In genomic region chr13:110392210-110392609, GRCm38 (mm10) we compare ENCODE assay signal across 10 mouse cellular contexts. TPM values are rescaled to one million over a fixed set of nuclear protein-coding genes. Genes with fewer than 3 reads are reported as not detected.
DNase-seq lines count a peak whose midpoint lies in the region; ATAC-seq and TF ChIP-seq lines count a peak whose summit lies in the region.
"Had no signal": no experiment of that assay in that cellular context is flagged by ENCODE, and none has a peak within 500 bp of the region (broad histone marks: within the 10 kb centered on the region; RNA-seq: fewer than 3 reads in every experiment).

No protein-coding gene starts in this region.

- TF ChIP-seq CTCF in kidney, adult 2 months (conservative IDR thresholded peaks at IDR 0.05; ENCODE audit: insufficient read depth, insufficient read length, low read depth, low read length), result peak; percentile 29; the same call in 1 of the 2 replicates

- no peak overlapping the region for H3K4me2 ChIP-seq in kidney, embryonic 14.5 days (replicated peaks; ENCODE audit: low read depth, low read length)
- H3K4me2 ChIP-seq: liver, embryonic 13.5 days had no signal

- no peak for ATAC-seq in kidney, embryonic 14.5 days (ENCODE audit: low FRiP score, low TSS enrichment)
- ATAC-seq in CD4-positive, CD25-positive, alpha-beta regulatory T cell, adult 4 months, result peak; percentile 30
- 0 out of 2 replicates have a peak, but pooled peaks have one; percentile 28 for ATAC-seq in monocyte, adult 5-6 weeks (replicated peaks; ENCODE audit: insufficient number of reproducible peaks, low FRiP score, low TSS enrichment, poor library complexity, severe bottlenecking)
- ATAC-seq in erythroid progenitor cell, adult 5-6 weeks (replicated peaks; ENCODE audit: low FRiP score, poor library complexity, severe bottlenecking), result no peak

- no peak for TF ChIP-seq POLR2A in kidney, adult 2 months (IDR thresholded peaks at IDR 0.05; ENCODE audit: low read depth, low read length)

- 15% methylated on average over 8 of the region's 8 CpGs for WGBS in kidney, adult 2 months
- 25% methylated on average over 8 of the region's 8 CpGs for WGBS in kidney, embryonic 14.5 days

- no peaks in the 10 kb centered on the region for H3K27me3 ChIP-seq in kidney, adult 2 months (replicated peaks; ENCODE audit: control insufficient read depth, insufficient read depth, low read length)
- H3K27me3 ChIP-seq in kidney, embryonic 14.5 days (ENCODE audit: control insufficient read depth, insufficient read depth, low read length), result no peaks in the 10 kb centered on the region

- no peak overlapping the region for H3K9ac ChIP-seq in kidney, embryonic 14.5 days (ENCODE audit: low read depth, low read length)
- H3K9ac ChIP-seq: liver, embryonic 13.5 days had no signal

- H3K4me1 ChIP-seq in kidney, adult 2 months (ENCODE audit: control insufficient read depth, insufficient read depth, low read length), result no peaks in the 10 kb centered on the region
- no peaks in the 10 kb centered on the region for H3K4me1 ChIP-seq in kidney, embryonic 14.5 days (ENCODE audit: control insufficient read depth, insufficient read depth, low read length)

- no peak overlapping the region for H3K27ac ChIP-seq in kidney, adult 2 months (ENCODE audit: insufficient read depth, low read depth, low read length)
- H3K27ac ChIP-seq in kidney, embryonic 14.5 days (ENCODE audit: low read depth, low read length), result no peak overlapping the region
- H3K27ac ChIP-seq: liver, embryonic 13.5 days had no signal

- no peak overlapping the region for H3K4me3 ChIP-seq in kidney, adult 2 months (ENCODE audit: insufficient read depth, low read depth, low read length)
- no peak overlapping the region for H3K4me3 ChIP-seq in kidney, embryonic 14.5 days (ENCODE audit: low read length)
- H3K4me3 ChIP-seq: liver, embryonic 13.5 days had no signal

- no peaks in the 10 kb centered on the region for H3K36me3 ChIP-seq in kidney, adult 2 months (ENCODE audit: control insufficient read depth, insufficient read depth, low read length)
- no peaks in the 10 kb centered on the region for H3K36me3 ChIP-seq in kidney, embryonic 14.5 days (ENCODE audit: control insufficient read depth, insufficient read depth, low read length)
- H3K36me3 ChIP-seq: liver, embryonic 13.5 days had no signal

- peaks cover 3% of the 10 kb centered on the region; the same call in 1 of the 2 replicates for H3K9me3 ChIP-seq in kidney, embryonic 14.5 days (ENCODE audit: control insufficient read depth, low read length)
- H3K9me3 ChIP-seq: liver, embryonic 13.5 days had no signal

- peak; percentile 78 for DNase-seq in kidney, adult 2 months
- peak; percentile 42 for DNase-seq in T-cell, adult 2 months (ENCODE audit: low spot score)
- peak; percentile 62 for DNase-seq in embryo, embryonic 11.5 days (ENCODE audit: low read depth, low spot score)
- DNase-seq in layer of hippocampus, adult 9-11 months, result peak; percentile 55
- DNase-seq: liver, embryonic 13.5 days had no signal

RNA-seq across cellular contexts. Expression of gene Plk2, which starts 2.6 kb away (rescaled TPM):
- 4.5 and 5.4 TPM in 2 replicates for polyA plus RNA-seq in kidney, adult 2 months (2012; rRNA removed)
- polyA plus RNA-seq in kidney, embryonic 14.5 days (2014; fragmentation: Nextera tagmentation; extraction: Ambion mirVana), result 60.9 and 88.0 TPM in 2 replicates
- 1 to 10 TPM; 1.7 to 4.1 TPM for polyA plus RNA-seq in CD4-positive, CD25-positive, alpha-beta regulatory T cell, adult 4 months (2017; shearing (Covaris generic))
- 76.3 to 137 TPM (median 92.8 TPM) in 3 replicates for total RNA-seq in monocyte, adult 5-6 weeks (2017)
- total RNA-seq in erythroid progenitor cell, adult 5-6 weeks (2015; ENCODE audit: low replicate concordance), result 1.4 and 2.9 TPM in 2 replicates
- total RNA-seq in erythroid progenitor cell, adult 5-6 weeks (2017; ENCODE audit: low replicate concordance), result 1.8 and 3.2 TPM in 2 replicates

RNA-seq across cellular contexts. Expression of gene Gapt, which starts 35.2 kb away (rescaled TPM):
- 0.05 and 0.30 TPM in 2 replicates for polyA plus RNA-seq in kidney, adult 2 months (2012; rRNA removed)
- polyA plus RNA-seq in kidney, embryonic 14.5 days (2014; fragmentation: Nextera tagmentation; extraction: Ambion mirVana), result 0.14 TPM in 1 of 2 replicates, not detected in the other
- polyA plus RNA-seq in CD4-positive, CD25-positive, alpha-beta regulatory T cell, adult 4 months (2017; shearing (Covaris generic)), result under 1 TPM in 1 of 2 experiments, not detected in 1; 0.98 TPM
- total RNA-seq in monocyte, adult 5-6 weeks (2017), result 4.9 to 12.7 TPM (median 12.1 TPM) in 3 replicates
- 15.1 and 26.3 TPM in 2 replicates for total RNA-seq in erythroid progenitor cell, adult 5-6 weeks (2015; ENCODE audit: low replicate concordance)
- 0.77 and 2.3 TPM in 2 replicates for total RNA-seq in erythroid progenitor cell, adult 5-6 weeks (2017; ENCODE audit: low replicate concordance)
- polyA plus RNA-seq: stomach, embryonic 14.5 days had no signal

Comparison
In these comparisons a context has a peak if more than half of its experiments do, and no peak if none do; other contexts are left out.
1. ATAC-seq: peak in CD4-positive, CD25-positive, alpha-beta regulatory T cell, adult 4 months (single experiment) and monocyte, adult 5-6 weeks (single experiment); none in kidney, embryonic 14.5 days (single experiment) and erythroid progenitor cell, adult 5-6 weeks (single experiment).
2. Peak in every context shown above with its lines, with median percentiles within 50 percentile points of each other: DNase-seq.